Mouse (Mus musculus) central nervous system, embryonic 14 days (tissue): ENCODE measurements around the gene Olfr767. TPM values are rescaled to one million over a fixed set of nuclear protein-coding genes. Genes with fewer than 3 reads are reported as not detected.

Experiments used
- polyA plus RNA-seq: library from polyadenylated mRNA; depleted of rRNA; stranded (reverse); fragments of >200 nt; gene quantifications from 2 replicates; pipeline ENCODE4 v1.2.3, GENCODE M21; 2012; rRNA removed

The Olfr767 gene
- polyA plus RNA-seq = not detected in 2 replicates

GRCm38 (mm10) chr10:129082810-129083209 is at the start of gene Olfr767:
Gene Olfr767, minus strand, starts transcription at chr10:129082910.

GRCm38 (mm10) chr10:129117761-129118160 is 35.1 kb upstream of the Olfr767 start, which contains the start of gene Olfr769:
Gene Olfr769, minus strand, starts transcription at chr10:129117861.

GRCm38 (mm10) chr10:129099275-129099674 is 16.6 kb upstream of the Olfr767 start, which contains the start of gene Olfr768:
Gene Olfr768, minus strand, starts transcription at chr10:129099375.

GRCm38 (mm10) chr10:129068877-129069276 is 13.8 kb downstream of the Olfr767 start, which contains the start of gene Olfr766-ps1:
Gene Olfr766-ps1, minus strand, starts transcription at chr10:129068977.

GRCm38 (mm10) chr10:129049898-129050297 is 32.8 kb downstream of the Olfr767 start, which contains the start of gene Olfr765:
Gene Olfr765, minus strand, starts transcription at chr10:129049998.

DNA sequence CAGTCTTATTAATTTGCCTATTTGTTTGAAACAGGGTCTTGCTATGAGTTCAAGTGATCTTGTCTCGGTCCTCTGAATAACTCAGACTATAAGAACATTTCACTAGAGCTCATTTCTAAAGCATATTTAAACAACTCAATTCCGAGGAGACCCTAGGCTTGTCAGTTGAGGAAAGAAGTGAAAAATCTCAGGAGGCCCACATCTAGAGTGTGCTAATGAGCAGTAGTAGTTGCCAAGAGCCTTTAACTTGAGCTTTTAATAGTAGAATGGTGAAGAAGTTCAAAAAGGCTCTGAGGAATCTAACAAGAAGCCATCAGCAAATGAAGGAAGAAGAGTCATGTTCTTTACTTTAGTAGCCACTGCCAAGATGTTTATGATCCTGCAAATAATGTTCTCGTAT is 42.9 kb downstream of the Olfr767 start, which contains the start of gene Olfr764-ps1:
Gene Olfr764-ps1 (minus strand): TSS at position 101 of the 400 bp plus-strand sequence.

Other genes starting within 250 kb of the Olfr767 start
- gene Gdf11, start 191.2 kb downstream of the Olfr767 start, polyA plus RNA-seq = 13.5 and 14.0 TPM in 2 replicates
- gene Cd63, start 181.9 kb downstream of the Olfr767 start, polyA plus RNA-seq = 92.6 and 159 TPM in 2 replicates
- gene Rdh5, start 160.0 kb downstream of the Olfr767 start, polyA plus RNA-seq = 17.9 and 20.8 TPM in 2 replicates
- 315 and 318 TPM in 2 replicates for gene Bloc1s1, start 158.9 kb downstream of the Olfr767 start, polyA plus RNA-seq
- gene Itga7, start 149.1 kb downstream of the Olfr767 start, polyA plus RNA-seq = 4.4 and 11.0 TPM in 2 replicates
- not detected in 2 replicates for gene Mettl7b, start 121.9 kb downstream of the Olfr767 start, polyA plus RNA-seq
- gene Olfr9, start 93.5 kb downstream of the Olfr767 start, polyA plus RNA-seq = not detected in 2 replicates
- not detected in 2 replicates for gene Olfr763, start 72.1 kb downstream of the Olfr767 start, polyA plus RNA-seq
- not detected in 2 replicates for gene Olfr764-ps1, start 43.0 kb downstream of the Olfr767 start, polyA plus RNA-seq
- not detected in 2 replicates for gene Olfr765, start 32.9 kb downstream of the Olfr767 start, polyA plus RNA-seq
- not detected in 2 replicates for gene Olfr766-ps1, start 13.9 kb downstream of the Olfr767 start, polyA plus RNA-seq
- not detected in 2 replicates for gene Olfr768, start 16.5 kb upstream of the Olfr767 start, polyA plus RNA-seq
- gene Olfr769, start 35.0 kb upstream of the Olfr767 start, polyA plus RNA-seq = not detected in 2 replicates
- not detected in 2 replicates for gene Olfr770, start 56.1 kb upstream of the Olfr767 start, polyA plus RNA-seq
- not detected in 2 replicates for gene Olfr771, start 81.8 kb upstream of the Olfr767 start, polyA plus RNA-seq
- gene Olfr772, start 95.0 kb upstream of the Olfr767 start, polyA plus RNA-seq = not detected in 2 replicates
- gene Olfr773, start 104.5 kb upstream of the Olfr767 start, polyA plus RNA-seq = not detected in 2 replicates
- not detected in 2 replicates for gene Olfr774, start 153.3 kb upstream of the Olfr767 start, polyA plus RNA-seq
- not detected in 2 replicates for gene Olfr775, start 165.5 kb upstream of the Olfr767 start, polyA plus RNA-seq
- gene Olfr776, start 176.2 kb upstream of the Olfr767 start, polyA plus RNA-seq = not detected in 2 replicates
- not detected in 2 replicates for gene Olfr777, start 188.6 kb upstream of the Olfr767 start, polyA plus RNA-seq
- not detected in 2 replicates for gene Olfr780, start 235.2 kb upstream of the Olfr767 start, polyA plus RNA-seq
- not detected in 2 replicates for gene Olfr781, start 245.9 kb upstream of the Olfr767 start, polyA plus RNA-seq